25 mouse cellular contexts compared by ENCODE assay signal in the genomic region with DNA sequence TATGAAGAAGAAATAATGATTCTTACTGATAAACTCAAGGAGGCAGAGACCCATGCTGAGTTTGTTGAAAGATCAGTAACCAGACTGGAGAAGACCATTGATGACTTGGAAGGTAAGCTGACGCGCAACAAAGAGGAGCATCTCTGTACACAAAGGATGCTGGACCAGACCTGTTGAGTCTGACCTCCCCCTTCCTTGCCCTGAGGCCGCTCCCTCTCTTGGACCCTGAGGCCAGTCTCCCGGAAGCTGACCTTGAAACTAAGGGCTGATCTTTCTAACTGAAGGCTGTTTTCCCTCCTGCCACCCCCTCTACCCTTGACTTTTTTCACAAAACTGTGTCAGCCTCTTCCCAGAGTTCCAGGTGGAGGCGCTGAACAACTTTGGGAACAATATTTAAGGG. TPM values are rescaled to one million over a fixed set of nuclear protein-coding genes. Genes with fewer than 3 reads are reported as not detected.
A peak's percentile ranks its signal among the peaks of the same experiment; 100 is the strongest.
DNase-seq lines count a peak whose midpoint lies in the region; ATAC-seq and TF ChIP-seq lines count a peak whose summit lies in the region.
"Had no signal": no experiment of that assay in that cellular context is flagged by ENCODE, and none has a peak within 500 bp of the region (broad histone marks: within the 10 kb centered on the region; RNA-seq: fewer than 3 reads in every experiment).

No protein-coding gene starts in this region.

- H3K27ac ChIP-seq in ES-Bruce4 (ENCODE audit: insufficient read depth, low read length): no peak overlapping the region
- H3K27ac ChIP-seq in forebrain, embryonic 14.5 days (ENCODE audit: low read depth, low read length): no peak overlapping the region

- no peak for ATAC-seq in forebrain, embryonic 14.5 days
- ATAC-seq: activated CD4-positive, CD25-positive, alpha-beta regulatory T cell, adult 4 months; CD4-positive, CD25-positive, alpha-beta regulatory T cell, adult 4 months; Patski had no signal

- H3K27me3 ChIP-seq in ES-Bruce4 (ENCODE audit: control insufficient read depth, insufficient read depth, low read length, poor library complexity, severe bottlenecking): no peaks in the 10 kb centered on the region
- H3K27me3 ChIP-seq in forebrain, embryonic 14.5 days (replicated peaks; ENCODE audit: control insufficient read depth, insufficient read depth, low read length): no peaks in the 10 kb centered on the region
- H3K27me3 ChIP-seq: CH12.LX had no signal

- WGBS in forebrain, embryonic 14.5 days: 94% methylated on average over 5 of the region's 5 CpGs

- no peaks in the 10 kb centered on the region for H3K9me3 ChIP-seq in ES-Bruce4 (replicated peaks; ENCODE audit: control insufficient read depth, insufficient read depth, low read length, poor library complexity, severe bottlenecking)
- H3K9me3 ChIP-seq in forebrain, embryonic 14.5 days (replicated peaks; ENCODE audit: control insufficient read depth, low read length): no peaks in the 10 kb centered on the region
- H3K9me3 ChIP-seq: G1E had no signal

- no peak overlapping the region for H3K4me2 ChIP-seq in forebrain, embryonic 14.5 days (ENCODE audit: low read length)

- no peaks in the 10 kb centered on the region for H3K36me3 ChIP-seq in ES-Bruce4 (ENCODE audit: control insufficient read depth, insufficient read depth, low read length, poor library complexity, severe bottlenecking)
- no peaks in the 10 kb centered on the region for H3K36me3 ChIP-seq in forebrain, embryonic 14.5 days (ENCODE audit: control insufficient read depth, insufficient read depth, low read length)
- H3K36me3 ChIP-seq: G1E had no signal

- peaks cover 2% of the 10 kb centered on the region for H3K4me1 ChIP-seq in ES-Bruce4 (ENCODE audit: control insufficient read depth, insufficient read depth, low read length)
- no peaks in the 10 kb centered on the region for H3K4me1 ChIP-seq in forebrain, embryonic 14.5 days (ENCODE audit: control insufficient read depth, insufficient read depth, low read length)

- H3K4me3 ChIP-seq in ES-Bruce4 (ENCODE audit: low read depth, low read length): no peak overlapping the region
- H3K4me3 ChIP-seq in forebrain, embryonic 14.5 days (ENCODE audit: low read depth, low read length): no peak overlapping the region

- TF ChIP-seq EP300 in ES-Bruce4 (IDR thresholded peaks at IDR 0.05; ENCODE audit: insufficient read depth, low read depth, low read length): peak; percentile 84

- no peak for TF ChIP-seq POLR2A in ES-Bruce4 (IDR thresholded peaks at IDR 0.05; ENCODE audit: insufficient read depth, low read length)

- peak; percentile 59 for DNase-seq in ES-CJ7 (ENCODE audit: low read depth, low spot score)
- peak; percentile 67 for DNase-seq in ZHBTc4 (ENCODE audit: low read depth, low spot score)
- no peak for DNase-seq in lung, postnatal 10 days
- DNase-seq in forebrain, embryonic 14.5 days (ENCODE audit: low spot score): no peak
- DNase-seq in frontal cortex, postnatal 25 days (ENCODE audit: low spot score in 2 of 2): no peak
- DNase-seq: adrenal gland, adult 2 months; adrenal gland, adult 8-10 months; adrenal gland, postnatal 10 days; adrenal gland, postnatal 14 days; adrenal gland, postnatal 25 days; adrenal gland, postnatal 36 days; B cell, adult 2 months; cerebellum, adult 11 months; cerebellum, adult 11-12 months; cerebellum, adult 18-20 months; cerebellum, adult 2 months; cerebellum, adult 8-10 months; cerebellum, adult 9-10 months had no signal

- TF ChIP-seq CTCF in ES-Bruce4 (IDR thresholded peaks at IDR 0.05; ENCODE audit: low read depth, low read length): no peak

- no peak overlapping the region for H3K9ac ChIP-seq in ES-Bruce4 (ENCODE audit: low read depth, poor library complexity, severe bottlenecking)
- H3K9ac ChIP-seq in forebrain, embryonic 14.5 days (ENCODE audit: low read length): no peak overlapping the region

RNA-seq across cellular contexts. Expression of a gene that starts 18.8 kb away (rescaled TPM):
- polyA plus RNA-seq in ES-Bruce4 (2011; ENCODE audit: insufficient read depth, insufficient read length, low read depth, missing spikeins): 216 and 238 TPM in 2 replicates
- 44.2 and 55.0 TPM in 2 replicates for polyA plus RNA-seq in forebrain, embryonic 14.5 days (2014; fragmentation: Nextera tagmentation; extraction: Ambion mirVana)

RNA-seq across cellular contexts. Expression of a gene that starts 43.5 kb away (rescaled TPM):
- polyA plus RNA-seq in ES-Bruce4 (2011; ENCODE audit: insufficient read depth, insufficient read length, low read depth, missing spikeins): not detected in 2 replicates
- polyA plus RNA-seq in forebrain, embryonic 14.5 days (2014; fragmentation: Nextera tagmentation; extraction: Ambion mirVana): 0.08 and 0.14 TPM in 2 replicates
- polyA plus RNA-seq: activated CD4-positive, CD25-positive, alpha-beta regulatory T cell, adult 4 months; adrenal gland, adult 2 months; brain, embryonic 14.5 days; cerebellum, adult 2 months; G1E had no signal

Comparison
In these comparisons a context has a peak if more than half of its experiments do, and no peak if none do; other contexts are left out.
1. DNase-seq: peak in ES-CJ7 (single experiment) and ZHBTc4 (single experiment); none in lung, postnatal 10 days (single experiment), forebrain, embryonic 14.5 days (single experiment) and frontal cortex, postnatal 25 days (0 of 2).